Mouse (Mus musculus): ENCODE data around the gene Gm45233.
"Not testable (repeated sequence)": the region's sequence is repeated elsewhere in the genome, so short reads cannot be mapped to it uniquely, and the experiment has no call there.

Gm45233 gene

GRCm38 (mm10) chr7:43443917-43444293, at the start of gene Gm45233, which contains the start of gene Etfb:
TSS of gene Gm45233 (plus strand) at chr7:43444128.
TSS of gene Etfb (plus strand) at chr7:43444083.
- peak; percentile 95 for DNase-seq (ENCODE audit: low spot score)

- no peak for DNase-seq (ENCODE audit: low spot score)
These were observed 44.4 kb upstream of the Gm45233 start for GRCm38 (mm10) chr7:43399501-43399900.

GRCm38 (mm10) chr7:43402718-43403117, 41.2 kb upstream of the Gm45233 start:
- DNase-seq (ENCODE audit: low spot score): no peak

GRCm38 (mm10) chr7:43407573-43407972, 36.4 kb upstream of the Gm45233 start:
- DNase-seq (ENCODE audit: low spot score): no peak

- no peak for DNase-seq (ENCODE audit: low spot score)
These were observed 35.8 kb upstream of the Gm45233 start, which contains the start of gene Siglecg for GRCm38 (mm10) chr7:43408131-43408553. TSS of gene Siglecg (plus strand) at chr7:43408204.

GRCm38 (mm10) chr7:43409084-43409483, 34.8 kb upstream of the Gm45233 start:
- DNase-seq (ENCODE audit: low spot score): no peak

GRCm38 (mm10) chr7:43411724-43412123, 32.2 kb upstream of the Gm45233 start:
- not testable (repeated sequence) for DNase-seq (ENCODE audit: low spot score)

- no peak for DNase-seq (ENCODE audit: low spot score)
These were observed 26.6 kb upstream of the Gm45233 start for GRCm38 (mm10) chr7:43417298-43417697.

DNA sequence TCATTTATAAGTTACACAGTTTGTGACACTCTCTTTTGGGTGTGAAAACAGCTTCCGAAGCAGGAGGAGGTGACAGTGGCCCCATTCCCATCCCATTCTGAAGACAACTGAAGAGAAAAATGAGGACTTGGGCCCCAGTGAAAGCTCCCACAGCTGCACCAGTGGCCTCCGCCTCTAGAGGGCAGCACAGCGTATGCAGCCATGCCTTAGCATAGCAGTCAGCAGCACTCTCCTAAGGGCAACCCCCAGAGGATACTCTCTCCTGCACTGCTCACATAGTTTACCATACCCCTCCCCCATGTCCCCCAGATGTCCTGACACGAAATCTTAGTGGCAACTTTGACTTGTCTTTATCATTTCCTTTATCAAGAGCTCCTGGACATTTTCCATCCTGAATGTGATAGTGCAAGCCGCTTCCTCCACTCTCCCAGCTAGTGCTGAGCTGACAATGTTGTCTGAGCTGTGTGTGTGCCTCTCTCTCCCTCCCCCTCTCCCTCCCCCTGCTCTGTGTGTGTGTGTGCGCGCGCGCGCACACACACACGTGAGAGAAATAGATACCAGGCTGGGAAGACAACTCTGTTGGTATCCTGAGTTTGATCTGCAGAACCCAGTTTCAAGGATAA, 20.8 kb upstream of the Gm45233 start:
- peak; percentile 84 for DNase-seq (ENCODE audit: low spot score)

GRCm38 (mm10) chr7:43423991-43424625, 19.8 kb upstream of the Gm45233 start:
- DNase-seq (ENCODE audit: low spot score): peak; percentile 72

DNA sequence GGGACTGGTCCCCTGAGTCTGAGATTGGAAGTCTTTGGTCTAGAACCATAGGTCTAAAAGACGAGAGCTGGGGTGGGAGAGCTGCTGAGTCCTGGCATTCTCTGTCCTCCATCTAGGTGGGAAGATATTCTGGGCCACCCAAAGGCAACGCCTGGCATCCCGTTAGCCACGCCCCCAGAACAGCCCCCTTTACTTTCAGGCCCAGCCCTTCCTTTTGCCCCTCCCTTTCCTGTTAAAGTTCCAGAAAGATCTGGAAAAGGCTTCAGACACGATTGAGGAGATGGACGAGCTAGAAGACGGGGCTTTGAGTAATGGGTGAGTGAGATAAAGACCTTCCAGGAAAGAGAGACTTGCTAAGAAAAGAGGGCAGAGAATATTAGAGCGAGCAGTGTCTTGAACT, 16.5 kb upstream of the Gm45233 start, which contains the start of gene Lim2:
TSS of gene Lim2 (plus strand) at position 265 of the 400 bp plus-strand sequence.
- DNase-seq (ENCODE audit: low spot score): no peak

- no peak for DNase-seq (ENCODE audit: low spot score)
These were observed 14.4 kb upstream of the Gm45233 start for GRCm38 (mm10) chr7:43429500-43429899.

- no peak for DNase-seq (ENCODE audit: low spot score)
These were observed 11.0 kb upstream of the Gm45233 start for GRCm38 (mm10) chr7:43432891-43433290.

GRCm38 (mm10) chr7:43434676-43435075, 9.3 kb upstream of the Gm45233 start:
- DNase-seq (ENCODE audit: low spot score): no peak

DNA sequence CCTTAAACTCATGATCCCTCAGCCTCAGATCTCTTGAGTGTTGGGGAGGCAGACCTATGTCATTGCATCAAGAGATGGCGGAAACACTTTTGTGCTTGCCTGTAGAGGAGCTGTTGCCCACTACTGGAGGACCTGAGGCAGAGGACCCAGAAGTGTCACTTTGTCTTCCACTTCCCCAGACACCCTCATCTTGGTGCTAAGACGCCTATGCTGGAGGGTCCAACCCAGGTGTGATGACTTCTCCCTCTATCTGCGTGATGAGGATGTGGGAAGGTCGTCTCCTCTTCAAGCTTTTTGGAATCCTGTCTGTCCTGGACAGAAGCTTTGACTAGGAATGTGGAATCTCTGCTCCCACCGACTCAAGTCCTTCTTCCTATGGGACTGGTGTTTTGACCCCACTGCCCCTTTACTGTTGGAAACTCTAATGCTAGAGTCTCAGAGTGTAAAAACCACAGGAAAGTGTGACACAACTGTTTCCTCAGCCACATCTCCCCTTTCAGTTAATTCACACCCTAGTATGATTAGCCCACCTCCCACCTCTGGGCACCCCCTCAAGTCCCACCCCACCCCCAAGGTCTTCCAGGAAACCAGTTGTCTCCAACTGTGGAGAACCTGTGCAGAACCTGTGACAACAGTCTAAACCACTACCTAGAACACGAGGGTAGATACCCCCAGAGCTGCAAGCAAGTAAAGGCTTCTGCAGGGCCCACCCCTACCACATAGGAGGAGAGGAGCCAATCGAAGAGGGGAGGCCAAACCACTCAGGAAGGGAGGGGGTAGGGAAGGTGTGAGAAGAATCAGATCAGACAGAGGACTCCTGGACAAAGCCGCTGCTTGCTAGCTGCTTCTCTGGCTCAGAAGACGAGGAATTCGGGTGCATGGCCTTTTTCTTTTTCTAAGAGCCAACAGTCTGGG, 7.3 kb upstream of the Gm45233 start, which contains the start of gene Nkg7:
TSS of gene Nkg7 (plus strand) at position 733 of the 915 bp plus-strand sequence.
- no peak for DNase-seq (ENCODE audit: low spot score)

GRCm38 (mm10) chr7:43438611-43439010, 5.3 kb upstream of the Gm45233 start:
- DNase-seq (ENCODE audit: low spot score): no peak

GRCm38 (mm10) chr7:43440482-43440881, 3.4 kb upstream of the Gm45233 start, which contains the start of gene Cldnd2:
TSS of gene Cldnd2 (plus strand) at chr7:43440782.
- DNase-seq (ENCODE audit: low spot score): no peak

- DNase-seq (ENCODE audit: low spot score): no peak
These were observed 2.9 kb upstream of the Gm45233 start for GRCm38 (mm10) chr7:43441071-43441470.

GRCm38 (mm10) chr7:43442684-43443083, 1.2 kb upstream of the Gm45233 start:
- no peak for DNase-seq (ENCODE audit: low spot score)

DNA sequence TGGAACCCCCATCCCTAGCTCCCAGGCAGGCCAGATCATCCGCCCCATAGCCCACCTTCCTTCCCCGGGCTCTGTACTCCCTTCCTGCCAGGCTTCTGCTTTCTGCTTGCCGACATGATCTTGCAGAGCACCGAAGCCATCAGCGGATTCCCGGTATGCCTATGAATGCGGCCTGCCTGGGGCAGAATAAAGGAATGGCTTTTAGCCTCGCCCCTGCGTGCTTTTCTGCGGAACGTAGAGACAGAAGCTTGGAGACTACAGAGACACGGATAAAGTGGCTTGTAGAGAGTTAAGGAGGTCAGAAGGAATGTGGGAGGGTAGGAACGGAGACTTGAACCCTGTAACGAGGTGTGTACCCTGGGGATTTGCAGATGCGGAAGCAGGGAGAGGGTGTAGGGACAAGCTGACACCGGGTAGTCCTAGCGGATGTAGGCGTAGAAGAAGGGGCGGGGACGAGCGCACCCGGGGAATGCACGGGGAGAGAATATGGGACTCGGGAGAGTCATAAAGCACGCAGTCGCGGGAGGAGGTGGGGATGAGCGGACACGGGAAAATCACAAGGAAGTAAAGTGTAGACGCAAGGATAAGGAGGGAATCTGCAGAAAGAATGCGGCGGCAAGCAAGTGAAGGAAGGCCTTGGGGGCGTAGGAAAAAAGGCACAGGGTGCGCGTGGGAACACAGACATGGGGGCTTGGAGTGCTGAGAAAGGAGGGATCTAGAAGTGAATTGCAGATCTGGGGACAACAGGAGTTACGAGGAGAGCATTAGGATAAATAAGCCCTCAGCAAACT, 607 bp upstream of the Gm45233 start:
- DNase-seq (ENCODE audit: low spot score): peak; percentile 82

GRCm38 (mm10) chr7:43447801-43448200, 3.9 kb downstream of the Gm45233 start:
- DNase-seq (ENCODE audit: low spot score): no peak
